Mouse (Mus musculus) bone marrow macrophage, adult 2 months (primary cell): ENCODE data around the gene Ptdss2.

ENCODE experiments used
- CTCF ChIP-seq: IDR thresholded peaks from 2 replicates; pipeline ENCODE4 v1.5.1; 2012; ENCODE audit warnings: low read depth, mild to moderate bottlenecking, low read length, moderate library complexity
- POLR2A ChIP-seq: IDR thresholded peaks from 2 replicates; pipeline ENCODE4 v1.6.1; 2012; ENCODE audit warnings: mild to moderate bottlenecking, low read depth, low read length, borderline replicate concordance

GRCm38 (mm10) chr7:141191036-141191435 lies 68.9 kb downstream of the Ptdss2 start:
- no peak for TF ChIP-seq POLR2A
- no peak for TF ChIP-seq CTCF
